Mouse (Mus musculus): Measurements from ENCODE around the gene Fbxl7.

DNA sequence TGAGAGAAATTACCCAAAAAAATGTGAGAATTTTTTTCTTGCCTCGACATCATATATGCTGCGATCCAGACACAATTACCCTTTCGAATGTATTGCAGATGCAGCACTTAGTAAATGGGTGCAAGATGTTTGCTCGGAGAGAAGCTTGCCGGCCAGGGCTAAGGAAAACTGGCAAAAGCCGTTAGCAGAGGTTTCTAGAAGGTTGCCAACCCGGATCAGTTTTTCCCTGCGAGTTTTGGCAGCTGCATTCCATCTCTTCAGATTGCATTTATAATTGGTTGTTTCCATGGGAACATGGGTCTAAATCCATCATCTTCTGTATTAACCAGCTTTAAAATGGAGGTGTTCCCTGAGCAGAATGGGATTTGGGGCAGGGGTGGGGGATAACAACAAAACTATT is 240.4 kb downstream of the Fbxl7 start:
- TF ChIP-seq CTCF (IDR thresholded peaks at IDR 0.05; ENCODE audit: control insufficient read depth, insufficient read depth, low read length) (no peak), POLR2A (IDR thresholded peaks at IDR 0.05; ENCODE audit: borderline replicate concordance, control insufficient read depth, low read depth, low read length) (no peak)
